Mouse (Mus musculus): ENCODE measurements around the gene Cpe.

Gene Cpe

GRCm38 (mm10) chr8:64692651-64693201 lies at the start of gene Cpe:
Gene Cpe, minus strand, starts transcription at chr8:64693054.
- DNase-seq (ENCODE audit: inconsistent ontology term) = peak; percentile 92

- no peak for DNase-seq (ENCODE audit: inconsistent ontology term)
Observed at GRCm38 (mm10) chr8:64740547-64741211, 47.8 kb upstream of the Cpe start.

GRCm38 (mm10) chr8:64738916-64739315 lies 46.1 kb upstream of the Cpe start:
- peak; percentile 67 for DNase-seq (ENCODE audit: inconsistent ontology term)

GRCm38 (mm10) chr8:64736767-64737323 lies 44.0 kb upstream of the Cpe start:
- DNase-seq (ENCODE audit: inconsistent ontology term) = no peak

GRCm38 (mm10) chr8:64735161-64735560 lies 42.3 kb upstream of the Cpe start:
- no peak for DNase-seq (ENCODE audit: inconsistent ontology term)

GRCm38 (mm10) chr8:64733271-64733943 lies 40.6 kb upstream of the Cpe start, which contains the start of gene Msmo1:
Gene Msmo1, minus strand, starts transcription at chr8:64733792.
- peak; percentile 99 for DNase-seq (ENCODE audit: inconsistent ontology term)

GRCm38 (mm10) chr8:64732596-64732995 lies 39.7 kb upstream of the Cpe start:
- DNase-seq (ENCODE audit: inconsistent ontology term) = no peak

- DNase-seq (ENCODE audit: inconsistent ontology term) = no peak
Observed at GRCm38 (mm10) chr8:64728156-64728555, 35.3 kb upstream of the Cpe start.

- DNase-seq (ENCODE audit: inconsistent ontology term) = peak; percentile 82
Observed at GRCm38 (mm10) chr8:64726190-64726695, 33.4 kb upstream of the Cpe start.

- DNase-seq (ENCODE audit: inconsistent ontology term) = no peak
Observed at GRCm38 (mm10) chr8:64723206-64723605, 30.4 kb upstream of the Cpe start.

GRCm38 (mm10) chr8:64717868-64718267 lies 25.0 kb upstream of the Cpe start:
- no peak for DNase-seq (ENCODE audit: inconsistent ontology term)

- no peak for DNase-seq (ENCODE audit: inconsistent ontology term)
Observed at GRCm38 (mm10) chr8:64712499-64712898, 19.6 kb upstream of the Cpe start.

GRCm38 (mm10) chr8:64711544-64711943 lies 18.7 kb upstream of the Cpe start:
- no peak for DNase-seq (ENCODE audit: inconsistent ontology term)

GRCm38 (mm10) chr8:64707481-64707880 lies 14.6 kb upstream of the Cpe start:
- no peak for DNase-seq (ENCODE audit: inconsistent ontology term)

GRCm38 (mm10) chr8:64703191-64703590 lies 10.3 kb upstream of the Cpe start:
- DNase-seq (ENCODE audit: inconsistent ontology term) = no peak

GRCm38 (mm10) chr8:64691591-64692401 lies 1.1 kb downstream of the Cpe start:
- DNase-seq (ENCODE audit: inconsistent ontology term) = peak; percentile 43

- DNase-seq (ENCODE audit: inconsistent ontology term) = peak; percentile 39
Observed at GRCm38 (mm10) chr8:64690845-64691244, 2.0 kb downstream of the Cpe start.

GRCm38 (mm10) chr8:64690306-64690705 lies 2.5 kb downstream of the Cpe start:
- DNase-seq (ENCODE audit: inconsistent ontology term) = no peak

GRCm38 (mm10) chr8:64688741-64689140 lies 4.1 kb downstream of the Cpe start:
- DNase-seq (ENCODE audit: inconsistent ontology term) = no peak

GRCm38 (mm10) chr8:64688161-64688560 lies 4.7 kb downstream of the Cpe start:
- peak; percentile 24 for DNase-seq (ENCODE audit: inconsistent ontology term)

- DNase-seq (ENCODE audit: inconsistent ontology term) = no peak
Observed at GRCm38 (mm10) chr8:64682501-64682900, 10.4 kb downstream of the Cpe start.

GRCm38 (mm10) chr8:64676381-64676780 lies 16.5 kb downstream of the Cpe start:
- DNase-seq (ENCODE audit: inconsistent ontology term) = no peak

Data from Muller cell, postnatal 12 days (primary cell).